Comparison of ENCODE assay signal across 14 mouse cellular contexts in the genomic region with DNA sequence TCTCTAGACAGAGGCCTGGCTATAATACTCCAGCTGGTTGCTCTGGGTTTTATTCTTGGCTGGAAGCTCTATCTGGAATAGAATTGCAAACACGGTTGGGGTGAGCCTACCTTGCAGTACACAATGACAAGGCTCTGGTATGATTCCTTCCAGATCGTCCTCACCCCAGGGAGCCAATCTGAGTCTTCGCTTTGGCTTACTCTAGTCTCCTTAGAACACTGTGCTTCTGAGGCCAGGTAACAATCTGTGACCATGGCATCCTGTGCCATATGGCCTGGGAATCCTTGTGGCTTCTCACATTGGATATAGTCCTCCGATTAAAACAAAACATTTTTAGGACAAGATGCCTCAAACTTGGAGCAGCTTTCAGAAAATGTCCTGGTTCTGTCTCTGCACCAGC. TPM values are rescaled to one million over a fixed set of nuclear protein-coding genes. Genes with fewer than 3 reads are reported as not detected.
A peak's percentile ranks its signal among the peaks of the same experiment; 100 is the strongest.
DNase-seq lines count a peak whose midpoint lies in the region.
"Had no signal": no experiment of that assay in that cellular context is flagged by ENCODE, and none has a peak within 500 bp of the region (broad histone marks: within the 10 kb centered on the region; RNA-seq: fewer than 3 reads in every experiment).

No protein-coding gene starts in this region.

- intact Hi-C loops in left cerebral cortex, postnatal 4 days (cut with DNase I): no loop called here
- intact Hi-C loops in left cerebral cortex, postnatal 14 days (cut with DNase I): no loop called here

- peak; percentile 58 for DNase-seq in left cerebral cortex, postnatal 4 days
- no peak for DNase-seq in left cerebral cortex, postnatal 14 days (ENCODE audit: low spot score in 2 of 2)
- peak; percentile 88 for DNase-seq in brain, adult 2 months (ENCODE audit: low read depth, low spot score)
- peak; percentile 56 for DNase-seq in cerebellum, adult 8-10 months
- DNase-seq in cerebellum, postnatal 36 days: peak; percentile 63 to 73
- no peak for DNase-seq in retina, postnatal 1 day
- no peak for DNase-seq in gastrocnemius, postnatal 10 days
- DNase-seq: kidney, postnatal 25 days; liver, embryonic 13.5 days; lung, adult 2 months; lung, postnatal 36 days; thymus, adult 2 months; thymus, postnatal 4 days had no signal

RNA-seq across cellular contexts. Expression of a gene that starts 40.4 kb away (rescaled TPM):
- 10 to 100 TPM; 35.8 to 41.2 TPM for total RNA-seq in left cerebral cortex, postnatal 4 days (2021)
- 10 to 100 TPM; 33.6 to 40.8 TPM for total RNA-seq in left cerebral cortex, postnatal 14 days (2021)
- under 1 TPM; 0.66 to 0.77 TPM for total RNA-seq in gastrocnemius, postnatal 10 days (2021)
- total RNA-seq: common myeloid progenitor, adult 5-6 weeks had no signal

Comparison
In these comparisons a context has a peak if more than half of its experiments do, and no peak if none do; other contexts are left out.
1. DNase-seq: peak in left cerebral cortex, postnatal 4 days (single experiment), brain, adult 2 months (single experiment), cerebellum, adult 8-10 months (single experiment) and cerebellum, postnatal 36 days (2 of 2); none in left cerebral cortex, postnatal 14 days (0 of 2), retina, postnatal 1 day (single experiment) and gastrocnemius, postnatal 10 days (single experiment).
2. RNA of a gene that starts 40.4 kb away (total RNA-seq): 35.8 to 41.2 TPM in left cerebral cortex, postnatal 4 days and 33.6 to 40.8 TPM in left cerebral cortex, postnatal 14 days; 0.66 to 0.77 TPM in gastrocnemius, postnatal 10 days; every median in the first group is over 10 times any median in the second.